Mouse (Mus musculus): ENCODE measurements around the gene Guca2b.

The Guca2b gene

GRCm38 (mm10) chr4:119658731-119659130, at the start of gene Guca2b:
Gene Guca2b, minus strand, starts transcription at chr4:119658954.
- no peak for DNase-seq

GRCm38 (mm10) chr4:119707751-119708150, 49.0 kb upstream of the Guca2b start:
- no peak for DNase-seq

- DNase-seq = no peak
Measured at GRCm38 (mm10) chr4:119707326-119707725, 48.6 kb upstream of the Guca2b start.

- no peak for DNase-seq
Measured at GRCm38 (mm10) chr4:119703965-119704364, 45.2 kb upstream of the Guca2b start.

- no peak for DNase-seq
Measured at GRCm38 (mm10) chr4:119701269-119701954, 42.7 kb upstream of the Guca2b start.

- no peak for DNase-seq
Measured at GRCm38 (mm10) chr4:119698339-119698738, 39.6 kb upstream of the Guca2b start.

GRCm38 (mm10) chr4:119685746-119686145, 27.0 kb upstream of the Guca2b start:
- no peak for DNase-seq

GRCm38 (mm10) chr4:119682596-119682995, 23.8 kb upstream of the Guca2b start:
- no peak for DNase-seq

GRCm38 (mm10) chr4:119672685-119673084, 13.9 kb upstream of the Guca2b start:
- DNase-seq = no peak

GRCm38 (mm10) chr4:119671164-119671563, 12.4 kb upstream of the Guca2b start:
- no peak for DNase-seq

- no peak for DNase-seq
Measured at GRCm38 (mm10) chr4:119670736-119671135, 12.0 kb upstream of the Guca2b start.

- DNase-seq = no peak
Measured at GRCm38 (mm10) chr4:119670210-119670555, 11.4 kb upstream of the Guca2b start.

- DNase-seq = no peak
Measured at GRCm38 (mm10) chr4:119669356-119670209, 10.8 kb upstream of the Guca2b start.

GRCm38 (mm10) chr4:119668596-119668995, 9.8 kb upstream of the Guca2b start:
- no peak for DNase-seq

GRCm38 (mm10) chr4:119668185-119668584, 9.4 kb upstream of the Guca2b start:
- DNase-seq = no peak

GRCm38 (mm10) chr4:119667454-119667853, 8.7 kb upstream of the Guca2b start:
- DNase-seq = peak; percentile 14

GRCm38 (mm10) chr4:119666116-119666515, 7.4 kb upstream of the Guca2b start:
- DNase-seq = no peak

- no peak for DNase-seq
Measured at GRCm38 (mm10) chr4:119665166-119665565, 6.4 kb upstream of the Guca2b start.

GRCm38 (mm10) chr4:119663409-119664095, 4.8 kb upstream of the Guca2b start:
- DNase-seq = no peak

- no peak for DNase-seq
Measured at GRCm38 (mm10) chr4:119662976-119663375, 4.2 kb upstream of the Guca2b start.

- DNase-seq = no peak
Measured at GRCm38 (mm10) chr4:119662151-119662550, 3.4 kb upstream of the Guca2b start.

- no peak for DNase-seq
Measured at GRCm38 (mm10) chr4:119660007-119660406, 1.3 kb upstream of the Guca2b start.

- no peak for DNase-seq
Measured at GRCm38 (mm10) chr4:119658246-119658645, 508 bp downstream of the Guca2b start.

GRCm38 (mm10) chr4:119657011-119657410, 1.7 kb downstream of the Guca2b start:
- no peak for DNase-seq

Measured in liver (tissue).